Mouse (Mus musculus) forebrain, embryonic 14.5 days (tissue): ENCODE measurements around the gene Fam163a. TPM values are rescaled to one million over a fixed set of nuclear protein-coding genes. Genes with fewer than 3 reads are reported as not detected.

Source experiments
- ATAC-seq: fragments of 200-750 bp; cut with Nextera tagmentation; 2 replicates; pipeline ENCODE4 v1.8.0; 2017; ENCODE audit warnings: mild to moderate bottlenecking, moderate library complexity
- DNase-seq: peaks from one replicate; pipeline ENCODE4 v3.0.0-alpha.2; 2015; ENCODE audit warnings: low spot score
- H3K27ac ChIP-seq: fragments of 300-500 bp; sonication (generic); 2 replicates; pipeline ENCODE4 v1.5.1; 2014; ENCODE audit warnings: low read depth, mild to moderate bottlenecking, control low read depth, low read length, moderate library complexity
- H3K27me3 ChIP-seq: fragments of 300-500 bp; sonication (generic); replicated peaks from 2 replicates; pipeline ENCODE4 v1.6.1; 2014; ENCODE audit warnings: low read length, control low read depth, mixed read lengths; ENCODE audit not compliant: control insufficient read depth, insufficient read depth
- H3K36me3 ChIP-seq: fragments of 300-500 bp; sonication (generic); 2 replicates; pipeline ENCODE4 v1.6.1; 2014; ENCODE audit warnings: low read length, control low read depth; ENCODE audit not compliant: control insufficient read depth, insufficient read depth
- H3K4me1 ChIP-seq: fragments of 300-500 bp; sonication (generic); 2 replicates; pipeline ENCODE4 v1.6.1; 2014; ENCODE audit warnings: antibody characterized with exemption, low read length, control low read depth; ENCODE audit not compliant: control insufficient read depth, insufficient read depth
- H3K4me2 ChIP-seq: fragments of 300-500 bp; sonication (generic); 2 replicates; pipeline ENCODE4 v1.6.1; 2014; ENCODE audit warnings: mild to moderate bottlenecking, control low read depth, low read length
- H3K4me3 ChIP-seq: fragments of 300-500 bp; sonication (generic); 2 replicates; pipeline ENCODE4 v1.5.1; 2014; ENCODE audit warnings: low read depth, low read length, control low read depth
- H3K9ac ChIP-seq: fragments of 300-500 bp; sonication (generic); 2 replicates; pipeline ENCODE4 v1.6.1; 2014; ENCODE audit warnings: mild to moderate bottlenecking, low read length, control low read depth, moderate library complexity
- H3K9me3 ChIP-seq: fragments of 300-500 bp; sonication (generic); replicated peaks from 2 replicates; pipeline ENCODE4 v1.6.1; 2016; ENCODE audit warnings: low read length, control low read depth, mixed read lengths; ENCODE audit not compliant: control insufficient read depth
- WGBS: fragments of 180-500 bp; shearing (Covaris S2); extraction: QIAGEN DNeasy Blood & Tissue Kit; methylation state at CpG from one replicate; pipeline ENCODE4 v1.1.7; 2014; 5-methylcytosine and 5-hydroxymethylcytosine counted together
- polyA plus RNA-seq: library from polyadenylated mRNA; unstranded; fragments of >200 nt; fragmentation: Nextera tagmentation; extraction: Ambion mirVana; gene quantifications from 2 replicates; pipeline ENCODE4 v1.2.1, GENCODE M21; 2014

The Fam163a gene
- polyA plus RNA-seq, 1 experiment from 2014 or later, result 1.8 TPM

- Histone ChIP-seq H3K4me2 (no peak overlapping the region), H3K4me1 (no peaks in the 10 kb centered on the region), H3K27ac (no peak overlapping the region), H3K27me3 (no peaks in the 10 kb centered on the region), H3K36me3 (no peaks in the 10 kb centered on the region), H3K9ac (no peak overlapping the region), H3K9me3 (no peaks in the 10 kb centered on the region), H3K4me3 (no peak overlapping the region)
- DNase-seq (peak; percentile 14), ATAC-seq (peak; percentile 34; the same call in 1 of the 2 replicates)
- 14% methylated on average over 10 of the region's 10 CpGs for WGBS
Measured at GRCm38 (mm10) chr1:156108400-156108799, 96.4 kb downstream of the Fam163a start.

GRCm38 (mm10) chr1:156107424-156107823 is 97.4 kb downstream of the Fam163a start:
- ATAC-seq, result no peak

GRCm38 (mm10) chr1:156105381-156105780 is 99.4 kb downstream of the Fam163a start:
- Histone ChIP-seq H3K36me3 (no peaks in the 10 kb centered on the region), H3K27ac (no peak overlapping the region), H3K9me3 (no peaks in the 10 kb centered on the region), H3K4me3 (no peak overlapping the region), H3K4me1 (no peaks in the 10 kb centered on the region), H3K9ac (no peak overlapping the region), H3K27me3 (no peaks in the 10 kb centered on the region), H3K4me2 (no peak overlapping the region)
- ATAC-seq (no peak), DNase-seq (no peak)
- 63% methylated on average over 2 of the region's 2 CpGs for WGBS

More at GRCm38 (mm10) chr1:156107424-156107823, 97.4 kb downstream of the Fam163a start:
- no peaks in the 10 kb centered on the region for H3K9me3 ChIP-seq
- no peak overlapping the region for H3K4me2 ChIP-seq
- H3K27ac ChIP-seq, result no peak overlapping the region
- no peak overlapping the region for H3K9ac ChIP-seq
- 94% methylated on average over 2 of the region's 2 CpGs for WGBS
- H3K36me3 ChIP-seq, result no peaks in the 10 kb centered on the region
- DNase-seq, result no peak
- H3K4me1 ChIP-seq, result no peaks in the 10 kb centered on the region
- no peak overlapping the region for H3K4me3 ChIP-seq
- H3K27me3 ChIP-seq, result no peaks in the 10 kb centered on the region

DNA sequence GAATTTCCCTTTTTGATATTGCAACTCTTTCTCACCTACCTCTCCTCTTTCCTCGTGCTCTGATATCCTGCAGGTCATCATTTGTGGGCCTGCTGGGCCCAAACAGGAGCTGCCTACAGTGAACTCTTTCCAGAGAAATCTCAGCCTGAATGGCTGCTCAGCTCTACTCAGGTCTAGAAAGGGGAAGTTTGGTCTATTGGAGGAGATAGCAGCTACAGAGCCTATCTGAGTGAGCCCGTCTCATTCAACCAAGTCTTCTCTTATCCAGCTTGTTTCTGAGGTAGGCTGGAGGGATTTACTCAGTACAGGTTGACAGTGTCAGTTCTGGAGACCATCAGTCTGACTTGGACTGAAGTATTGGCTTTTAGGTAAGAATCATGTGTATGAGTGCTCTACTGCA is 101.1 kb downstream of the Fam163a start:
- Histone ChIP-seq H3K4me1 (no peaks in the 10 kb centered on the region), H3K27ac (no peak overlapping the region), H3K27me3 (no peaks in the 10 kb centered on the region), H3K36me3 (no peaks in the 10 kb centered on the region), H3K4me2 (no peak overlapping the region), H3K9me3 (no peaks in the 10 kb centered on the region), H3K4me3 (no peak overlapping the region), H3K9ac (no peak overlapping the region)
- 90% methylated on average over 2 of the region's 2 CpGs for WGBS
- ATAC-seq (no peak), DNase-seq (no peak)

DNA sequence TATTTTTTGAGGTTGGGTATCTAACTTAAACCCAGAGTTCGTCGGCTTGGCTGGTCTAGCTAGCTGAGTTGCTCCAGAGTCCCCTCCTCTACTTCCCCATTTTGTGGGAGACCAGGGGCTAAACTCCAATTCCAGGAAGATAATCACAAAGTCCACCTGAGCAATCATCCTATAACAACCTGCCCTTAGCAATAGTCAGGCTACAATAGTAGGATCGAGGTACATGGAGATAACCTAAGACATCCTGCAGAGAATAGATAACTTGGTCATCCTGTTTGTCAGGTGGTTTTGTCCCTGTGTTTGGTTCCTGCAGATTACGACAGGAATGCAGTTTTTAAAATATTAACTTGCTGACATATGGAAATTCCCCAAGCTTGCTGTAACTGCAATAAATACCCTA is 113.0 kb downstream of the Fam163a start:
- DNase-seq, result no peak
- Histone ChIP-seq H3K9ac (no peak overlapping the region), H3K4me1 (no peaks in the 10 kb centered on the region), H3K36me3 (no peaks in the 10 kb centered on the region), H3K4me2 (no peak overlapping the region), H3K27ac (no peak overlapping the region), H3K9me3 (no peaks in the 10 kb centered on the region), H3K4me3 (no peak overlapping the region), H3K27me3 (no peaks in the 10 kb centered on the region)
- ATAC-seq, result no peak
- WGBS, result 90% methylated on average over 4 of the region's 4 CpGs

GRCm38 (mm10) chr1:156090042-156090441 is 114.8 kb downstream of the Fam163a start:
- no peak overlapping the region for H3K4me2 ChIP-seq

DNA sequence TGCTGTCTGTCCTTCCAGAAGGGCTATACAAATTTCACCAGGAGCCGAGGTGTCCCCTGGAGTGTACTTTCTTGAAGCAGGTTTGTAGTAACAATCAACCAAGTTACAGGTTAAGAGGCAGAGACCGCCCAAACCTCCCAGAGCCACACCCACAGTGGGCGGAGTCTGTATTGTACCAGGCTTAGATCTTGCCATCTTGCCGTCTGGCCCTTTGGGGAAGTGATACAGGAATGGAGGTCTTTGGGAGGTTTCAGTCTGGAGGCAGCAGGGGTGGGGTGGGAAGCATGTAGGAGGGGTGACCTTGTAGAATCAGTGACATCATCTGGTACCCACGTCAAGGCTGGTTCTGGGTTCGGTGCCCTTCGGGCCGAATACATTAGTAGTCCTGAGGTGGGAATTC is 115.3 kb downstream of the Fam163a start:
- Histone ChIP-seq H3K36me3 (no peaks in the 10 kb centered on the region), H3K4me3 (no peak overlapping the region), H3K9ac (no peak overlapping the region), H3K27ac (no peak overlapping the region), H3K9me3 (no peaks in the 10 kb centered on the region), H3K4me1 (no peaks in the 10 kb centered on the region), H3K27me3 (no peaks in the 10 kb centered on the region), H3K4me2 (no peak overlapping the region)
- ATAC-seq, result no peak
- no peak for DNase-seq
- 81% methylated on average over 8 of the region's 8 CpGs for WGBS

More at GRCm38 (mm10) chr1:156090042-156090441, 114.8 kb downstream of the Fam163a start:
- Histone ChIP-seq H3K9ac (no peak overlapping the region), H3K4me3 (no peak overlapping the region), H3K9me3 (no peaks in the 10 kb centered on the region), H3K4me1 (no peaks in the 10 kb centered on the region), H3K27ac (no peak overlapping the region), H3K36me3 (no peaks in the 10 kb centered on the region), H3K27me3 (no peaks in the 10 kb centered on the region)
- 0 out of 2 replicates have a peak, but pooled peaks have one; percentile 12 for ATAC-seq
- peak; percentile 28 for DNase-seq
- WGBS, result 41% methylated on average over 4 of the region's 4 CpGs

DNA sequence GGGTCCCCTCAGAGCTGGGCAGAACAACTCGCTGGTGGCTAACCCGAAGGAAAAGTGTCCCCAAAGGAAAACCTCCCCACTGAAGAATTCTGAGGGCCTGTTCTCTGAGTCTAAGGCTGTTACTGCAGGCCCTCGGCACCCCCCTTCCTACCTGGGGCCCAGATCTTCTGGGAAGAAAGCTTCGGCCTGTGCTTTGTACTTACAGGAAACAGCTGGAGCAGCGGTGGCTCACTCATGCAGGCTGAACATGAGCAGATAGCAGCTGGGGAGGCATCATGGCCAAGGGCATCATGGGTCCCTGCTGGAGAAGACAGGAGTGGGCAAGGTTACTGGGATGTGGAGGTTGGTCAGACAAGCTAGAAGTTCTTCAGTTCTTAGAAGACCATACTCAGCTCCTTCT is 117.2 kb downstream of the Fam163a start:
- H3K4me3 ChIP-seq, result no peak overlapping the region
- no peak overlapping the region for H3K27ac ChIP-seq
- H3K4me2 ChIP-seq, result no peak overlapping the region
- no peaks in the 10 kb centered on the region for H3K4me1 ChIP-seq
- H3K9me3 ChIP-seq, result no peaks in the 10 kb centered on the region
- DNase-seq (no peak), ATAC-seq (no peak)
- 83% methylated on average over 5 of the region's 5 CpGs for WGBS
- no peaks in the 10 kb centered on the region for H3K27me3 ChIP-seq
- no peaks in the 10 kb centered on the region for H3K36me3 ChIP-seq
- no peak overlapping the region for H3K9ac ChIP-seq

DNA sequence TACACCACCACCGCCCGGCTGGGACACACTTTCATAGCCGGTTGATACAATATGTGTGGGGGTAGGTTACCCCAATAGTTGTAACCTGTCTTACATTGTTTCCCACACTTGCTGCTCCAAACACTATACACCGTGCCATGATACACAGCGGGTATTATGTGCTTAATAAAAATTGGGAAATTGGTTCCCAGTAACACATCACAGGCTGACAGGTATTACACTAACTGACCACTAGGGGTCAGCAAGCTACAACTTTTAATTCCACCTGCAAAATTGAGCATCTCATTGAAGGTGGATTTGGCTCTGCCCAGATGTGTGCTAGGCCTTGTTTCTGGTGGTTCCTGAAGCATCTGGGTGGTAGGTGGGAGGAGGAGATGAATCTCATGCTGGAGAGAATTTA is 119.1 kb downstream of the Fam163a start:
- H3K9me3 ChIP-seq, result no peaks in the 10 kb centered on the region
- no peaks in the 10 kb centered on the region for H3K27me3 ChIP-seq
- ATAC-seq (peak; percentile 46), DNase-seq (peak; percentile 84)
- H3K4me2 ChIP-seq, result no peak overlapping the region
- no peak overlapping the region for H3K9ac ChIP-seq
- no peaks in the 10 kb centered on the region for H3K4me1 ChIP-seq
- no peak overlapping the region for H3K27ac ChIP-seq
- H3K4me3 ChIP-seq, result no peak overlapping the region
- 55% methylated on average over 5 of the region's 5 CpGs for WGBS
- H3K36me3 ChIP-seq, result no peaks in the 10 kb centered on the region
